30 mouse cellular contexts compared by ENCODE assay signal in the genomic region with DNA sequence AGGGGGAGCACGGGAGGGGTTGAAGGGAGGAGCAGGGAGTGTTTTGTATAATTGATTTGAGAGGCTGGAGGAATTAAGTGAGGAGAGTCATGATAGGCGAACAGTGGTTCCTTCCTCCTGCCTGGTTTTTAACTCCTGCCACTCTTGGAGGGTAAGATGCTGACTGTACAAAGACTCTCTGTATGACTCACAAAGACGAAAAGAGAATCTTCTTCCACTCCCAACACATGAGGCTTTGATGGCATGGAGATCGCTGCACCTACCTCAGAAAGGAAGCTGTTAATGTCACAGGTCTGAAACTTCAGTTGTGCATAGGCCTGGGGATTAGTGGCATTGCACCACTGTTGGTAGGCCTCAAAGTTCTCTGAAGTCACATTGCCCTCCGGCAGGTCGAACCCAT. TPM values are rescaled to one million over a fixed set of nuclear protein-coding genes. Genes with fewer than 3 reads are reported as not detected.
A peak's percentile ranks its signal among the peaks of the same experiment; 100 is the strongest.
DNase-seq lines count a peak whose midpoint lies in the region; ATAC-seq lines count a peak whose summit lies in the region.
"Had no signal": no experiment of that assay in that cellular context is flagged by ENCODE, and none has a peak within 500 bp of the region (broad histone marks: within the 10 kb centered on the region; RNA-seq: fewer than 3 reads in every experiment).

No protein-coding gene starts in this region.

- peak; percentile 56 for ATAC-seq in CD4-positive, CD25-positive, alpha-beta regulatory T cell, adult 4 months
- ATAC-seq: forebrain, embryonic 15.5 days; hindbrain, embryonic 16.5 days; intestine, postnatal 0 days had no signal

- peak; percentile 32 for DNase-seq in thymus, postnatal 4 days
- no peak for DNase-seq in thymus, postnatal 10 days (ENCODE audit: low spot score in 2 of 2)
- DNase-seq in induced T-regulatory cell, adult 2 months (ENCODE audit: low read depth) = peak; percentile 47
- no peak for DNase-seq in kidney, postnatal 10 days
- DNase-seq in urinary bladder, adult 18-20 months (ENCODE audit: low spot score in 2 of 2) = no peak
- DNase-seq: adrenal gland, adult 8-10 months; adrenal gland, postnatal 25 days; cerebellum, adult 11-12 months; cerebellum, adult 8-10 months; cerebellum, postnatal 10 days; cerebellum, postnatal 36 days; embryo, embryonic 11 days; gastrocnemius, adult 2 months; gastrocnemius, postnatal 25 days; heart, adult 11 months had no signal

RNA-seq across cellular contexts. Expression of gene Slc6a18, which starts 7.7 kb away (rescaled TPM):
- polyA plus RNA-seq in CD4-positive, CD25-positive, alpha-beta regulatory T cell, adult 4 months (2017; shearing (Covaris generic)) = not detected
- polyA plus RNA-seq: brain, embryonic 14.5 days; C2C12; embryonic facial prominence, embryonic 10.5 days; embryonic facial prominence, embryonic 13.5 days; erythroblast, embryonic 14.5 days; forebrain, embryonic 12.5 days; forebrain, embryonic 15.5 days; heart, embryonic 11.5 days; heart, embryonic 14.5 days; heart, postnatal 0 days; hindbrain, embryonic 13.5 days; hindbrain, embryonic 16.5 days; intestine, embryonic 14.5 days had no signal

RNA-seq across cellular contexts. Expression of gene Slc6a19, which starts 19.2 kb away (rescaled TPM):
- polyA plus RNA-seq in CD4-positive, CD25-positive, alpha-beta regulatory T cell, adult 4 months (2017; shearing (Covaris generic)) = not detected
- polyA plus RNA-seq: C2C12; embryonic facial prominence, embryonic 13.5 days; erythroblast, embryonic 14.5 days; heart, embryonic 11.5 days; heart, embryonic 14.5 days; heart, postnatal 0 days had no signal

RNA-seq across cellular contexts. Expression of gene Slc12a7, which starts 47.4 kb away (rescaled TPM):
- polyA plus RNA-seq in CD4-positive, CD25-positive, alpha-beta regulatory T cell, adult 4 months (2017; shearing (Covaris generic)) = 10 to 100 TPM; 37.2 to 50.1 TPM

RNA-seq across cellular contexts. Expression of gene Tert, which starts 58.8 kb away (rescaled TPM):
- 1 to 10 TPM; 2.8 to 3.6 TPM for polyA plus RNA-seq in CD4-positive, CD25-positive, alpha-beta regulatory T cell, adult 4 months (2017; shearing (Covaris generic))
- polyA plus RNA-seq: erythroblast, embryonic 14.5 days had no signal

Comparison
In these comparisons a context has a peak if more than half of its experiments do, and no peak if none do; other contexts are left out.
1. DNase-seq: peak in thymus, postnatal 4 days (single experiment) and induced T-regulatory cell, adult 2 months (single experiment); none in thymus, postnatal 10 days (0 of 2), kidney, postnatal 10 days (single experiment) and urinary bladder, adult 18-20 months (0 of 2).